Mouse (Mus musculus) MEL (cell line): ENCODE data around the gene Enpp4. TPM values are rescaled to one million over a fixed set of nuclear protein-coding genes. Genes with fewer than 3 reads are reported as not detected.

Experiments
- DNase-seq: peaks from one replicate; pipeline ENCODE4 v3.0.0; 2011; ENCODE audit warnings: low read depth, low spot score
- H3K27ac ChIP-seq: 2 replicates; pipeline ENCODE4 v1.5.1; 2012; ENCODE audit warnings: low read depth, mild to moderate bottlenecking, control low read depth, low read length, moderate library complexity; ENCODE audit not compliant: control insufficient read depth
- H3K27me3 ChIP-seq, 2 experiments: fragments of 150-350 bp in 1 of 2; sonication (generic) in 1 of 2; 2 replicates each; pipeline ENCODE4 v1.6.1; 2012; ENCODE audit warnings: low read length in 2 of 2, mild to moderate bottlenecking in 2 of 2, improper control_type of control experiment in 1 of 2, moderate library complexity in 1 of 2; ENCODE audit not compliant: insufficient read depth in 2 of 2, control insufficient read depth in 1 of 2
- H3K36me3 ChIP-seq, 2 experiments: 2 replicates each; pipeline ENCODE4 v1.6.1; 2012 to 2014; ENCODE audit warnings: low read length in 2 of 2, improper control_type of control experiment in 1 of 2, inconsistent platforms in 1 of 2, mild to moderate bottlenecking in 1 of 2; ENCODE audit not compliant: insufficient read depth in 2 of 2, control insufficient read depth in 1 of 2
- H3K4me1 ChIP-seq, 2 experiments: fragments of 150-350 bp in 1 of 2; sonication (generic) in 1 of 2; 2 replicates each; pipeline ENCODE4 v1.6.1; 2012; ENCODE audit warnings: low read length in 2 of 2, improper control_type of control experiment in 1 of 2, mild to moderate bottlenecking in 1 of 2; ENCODE audit not compliant: insufficient read depth in 2 of 2, control insufficient read depth in 1 of 2
- H3K4me3 ChIP-seq, 2 experiments: fragments of 150-350 bp in 1 of 2; sonication (generic) in 1 of 2; 2 replicates each; pipeline ENCODE4 v1.5.1; 2012; ENCODE audit warnings: low read depth in 2 of 2, low read length in 2 of 2, mild to moderate bottlenecking in 2 of 2, moderate library complexity in 2 of 2, control low read depth in 1 of 2, improper control_type of control experiment in 1 of 2; ENCODE audit not compliant: control insufficient read depth in 1 of 2, insufficient read depth in 1 of 2
- H3K79me2 ChIP-seq: 2 replicates; pipeline ENCODE4 v1.6.1; 2012; ENCODE audit warnings: mild to moderate bottlenecking, low read length, moderate library complexity; ENCODE audit not compliant: control insufficient read depth, poor library complexity, insufficient read depth
- H3K9ac ChIP-seq: 2 replicates; pipeline ENCODE4 v1.6.1; 2012; ENCODE audit warnings: low read depth, mild to moderate bottlenecking, control low read depth, low read length, moderate library complexity; ENCODE audit not compliant: control insufficient read depth, poor library complexity, severe bottlenecking
- H3K9me3 ChIP-seq: fragments of 150-350 bp; sonication (generic); replicated peaks from 2 replicates; pipeline ENCODE4 v1.6.1; 2012; ENCODE audit warnings: mild to moderate bottlenecking, low read length, improper control_type of control experiment, moderate library complexity; ENCODE audit not compliant: insufficient read depth
- BHLHE40 ChIP-seq: IDR thresholded peaks from 2 replicates; pipeline ENCODE4 v1.6.1; 2012; ENCODE audit warnings: low read depth, mild to moderate bottlenecking, inconsistent platforms, low read length, improper control_type of control experiment, borderline replicate concordance
- CHD1 ChIP-seq: IDR thresholded peaks from 2 replicates; pipeline ENCODE4 v1.6.1; 2012; ENCODE audit warnings: low read depth, mild to moderate bottlenecking, inconsistent platforms, low read length, improper control_type of control experiment
- CTCF ChIP-seq, 3 experiments: IDR thresholded peaks in 2 of 3; conservative IDR thresholded peaks in 1 of 3; 2 replicates each; pipeline ENCODE4 v1.5.1; 2011 to 2012; ENCODE audit warnings: low read length in 3 of 3, low read depth in 2 of 3, mild to moderate bottlenecking in 2 of 3, improper control_type of control experiment in 1 of 3, inconsistent platforms in 1 of 3, mixed read lengths in 1 of 3, moderate library complexity in 1 of 3; ENCODE audit not compliant: control insufficient read depth in 1 of 3, insufficient read depth in 1 of 3, poor library complexity in 1 of 3, severe bottlenecking in 1 of 3
- EP300 ChIP-seq, 2 experiments: IDR thresholded peaks; 2 replicates each; pipeline ENCODE4 v1.6.1; 2011; ENCODE audit warnings: improper control_type of control experiment in 2 of 2, low read length in 2 of 2, low read depth in 1 of 2, mild to moderate bottlenecking in 1 of 2
- ETS1 ChIP-seq: IDR thresholded peaks from 2 replicates; pipeline ENCODE4 v1.6.1; 2012; ENCODE audit warnings: low read depth, mild to moderate bottlenecking, inconsistent platforms, low read length, improper control_type of control experiment, moderate library complexity
- GABPA ChIP-seq: IDR thresholded peaks from 2 replicates; pipeline ENCODE4 v1.6.1; 2012; ENCODE audit warnings: low read depth, mild to moderate bottlenecking, inconsistent platforms, low read length, improper control_type of control experiment, moderate library complexity
- GATA1 ChIP-seq: IDR thresholded peaks from 2 replicates; pipeline ENCODE4 v1.6.1; 2011; ENCODE audit warnings: low read depth, low read length, improper control_type of control experiment
- HCFC1 ChIP-seq: IDR thresholded peaks from 2 replicates; pipeline ENCODE4 v1.6.1; 2012; ENCODE audit warnings: low read depth, mild to moderate bottlenecking, inconsistent platforms, low read length, improper control_type of control experiment, moderate library complexity
- JUND ChIP-seq: IDR thresholded peaks from 2 replicates; pipeline ENCODE4 v1.6.1; 2011; ENCODE audit warnings: low read depth, mild to moderate bottlenecking, improper control_type of control experiment, low read length
- KAT2A ChIP-seq: conservative IDR thresholded peaks from 2 replicates; pipeline ENCODE4 v1.6.1; 2012; ENCODE audit warnings: low read depth, low read length, improper control_type of control experiment, inconsistent platforms
- MAFK ChIP-seq: IDR thresholded peaks from 2 replicates; pipeline ENCODE4 v1.6.1; 2011; ENCODE audit warnings: low read depth, mild to moderate bottlenecking, low read length, improper control_type of control experiment, borderline replicate concordance
- MAX ChIP-seq: IDR thresholded peaks from 2 replicates; pipeline ENCODE4 v1.6.1; 2011; ENCODE audit warnings: low read length, improper control_type of control experiment
- MEF2A ChIP-seq: IDR thresholded peaks from 2 replicates; pipeline ENCODE4 v1.6.1; 2014; ENCODE audit warnings: low read depth, mild to moderate bottlenecking, inconsistent platforms, low read length, improper control_type of control experiment; ENCODE audit not compliant: poor library complexity, insufficient replicate concordance, severe bottlenecking; ENCODE audit errors: extremely low read depth
- MXI1 ChIP-seq: IDR thresholded peaks from 2 replicates; pipeline ENCODE4 v1.6.1; 2011; ENCODE audit warnings: mild to moderate bottlenecking, low read depth, low read length, improper control_type of control experiment
- MYC ChIP-seq: IDR thresholded peaks from 2 replicates; pipeline ENCODE4 v1.6.1; 2011; ENCODE audit warnings: low read depth, mild to moderate bottlenecking, low read length, improper control_type of control experiment, moderate library complexity
- NRF1 ChIP-seq: IDR thresholded peaks from 2 replicates; pipeline ENCODE4 v1.6.1; 2014; ENCODE audit warnings: low read depth, mild to moderate bottlenecking, inconsistent platforms, low read length, improper control_type of control experiment, moderate library complexity; ENCODE audit not compliant: poor library complexity, insufficient read depth, severe bottlenecking
- RCOR1 ChIP-seq: IDR thresholded peaks from 2 replicates; pipeline ENCODE4 v1.6.1; 2012; ENCODE audit warnings: low read depth, mild to moderate bottlenecking, inconsistent platforms, low read length, improper control_type of control experiment
- SIN3A ChIP-seq: IDR thresholded peaks from 2 replicates; pipeline ENCODE4 v1.6.1; 2012; ENCODE audit warnings: low read length, improper control_type of control experiment, inconsistent platforms
- TAL1 ChIP-seq: IDR thresholded peaks from 2 replicates; pipeline ENCODE4 v1.6.1; 2012; ENCODE audit warnings: mild to moderate bottlenecking, inconsistent platforms, low read length, moderate library complexity, mixed read lengths
- TCF12 ChIP-seq: IDR thresholded peaks from 2 replicates; pipeline ENCODE4 v1.6.1; 2014; ENCODE audit warnings: low read depth, mild to moderate bottlenecking, inconsistent platforms, low read length, improper control_type of control experiment, moderate library complexity
- UBTF ChIP-seq: IDR thresholded peaks from 2 replicates; pipeline ENCODE4 v1.6.1; 2012; ENCODE audit warnings: low read depth, mild to moderate bottlenecking, inconsistent platforms, low read length, improper control_type of control experiment, moderate library complexity, borderline replicate concordance; ENCODE audit not compliant: insufficient read depth
- USF2 ChIP-seq, 2 experiments: IDR thresholded peaks; 2 replicates each; pipeline ENCODE4 v1.6.1; 2011 to 2012; ENCODE audit warnings: improper control_type of control experiment in 2 of 2, low read length in 2 of 2, borderline replicate concordance in 1 of 2, inconsistent platforms in 1 of 2, low read depth in 1 of 2, mild to moderate bottlenecking in 1 of 2; ENCODE audit not compliant: insufficient read depth in 1 of 2
- ZC3H11A ChIP-seq: IDR thresholded peaks from 2 replicates; pipeline ENCODE4 v1.6.1; 2012; ENCODE audit warnings: low read depth, mild to moderate bottlenecking, inconsistent platforms, low read length, improper control_type of control experiment
- polyA plus RNA-seq, 2 experiments: library from polyadenylated mRNA; stranded (reverse) in 1 of 2; unstranded in 1 of 2; fragments of >175 nt in 1 of 2; fragments of >200 nt in 1 of 2; gene quantifications; 2 replicates each; pipeline versions ENCODE4 v1.2.1 to v1.2.4; 2012; ENCODE audit warnings: low replicate concordance in 2 of 2, low read depth in 1 of 2; ENCODE audit not compliant: insufficient read length in 2 of 2, insufficient read depth in 1 of 2, missing spikeins in 1 of 2
- total RNA-seq: library from RNA; depleted of rRNA; stranded (reverse); fragments of 300-350 nt; gene quantifications from 2 replicates; pipeline ENCODE4 v1.2.3, GENCODE M21; 2012

The Enpp4 gene
- total and polyA plus RNA-seq, 3 experiments, result 13.9 to 21.7 TPM; not detected in 1

- H3K27ac ChIP-seq, result peak overlapping the region; percentile 47
- no peaks in the 10 kb centered on the region for H3K9me3 ChIP-seq
- peak; percentile 62 for TF ChIP-seq SIN3A
- TF ChIP-seq TCF12, result 0 out of 2 replicates have a peak, but pooled peaks have one; percentile 4
- TF ChIP-seq GATA1, result no peak
- no peak for TF ChIP-seq MAFK
- no peak for TF ChIP-seq GABPA
- peak; percentile 87 for TF ChIP-seq ETS1
- TF ChIP-seq JUND, result no peak
- no peak for TF ChIP-seq UBTF
- TF ChIP-seq ZC3H11A, result no peak
- TF ChIP-seq TAL1, result no peak; the same call in 1 of the 2 replicates
- no peak for TF ChIP-seq CTCF (IDR thresholded peaks at IDR 0.05 in 2 of 3, conservative IDR thresholded peaks at IDR 0.05 in 1 of 3; ENCODE audit: control insufficient read depth in 1 of 3, insufficient read depth in 1 of 3, low read depth in 2 of 3, low read length in 3 of 3, poor library complexity in 1 of 3, severe bottlenecking in 1 of 3)
- TF ChIP-seq MXI1, result no peak; the same call in 1 of the 2 replicates
- no peak for TF ChIP-seq USF2 (IDR thresholded peaks at IDR 0.05; ENCODE audit: borderline replicate concordance in 1 of 2, insufficient read depth in 1 of 2, low read depth in 1 of 2, low read length in 2 of 2)
- TF ChIP-seq RCOR1, result no peak
- TF ChIP-seq MEF2A, result no peak
- TF ChIP-seq EP300 (IDR thresholded peaks at IDR 0.05; ENCODE audit: low read depth in 1 of 2, low read length in 2 of 2), result peak; percentile 1 to 23; a peak in 2 of 4 replicates
- TF ChIP-seq KAT2A, result no peak
- no peak for TF ChIP-seq HCFC1
- peak overlapping the region in 1 of 2 experiments; percentile 100; a peak in 2 of 4 replicates for H3K4me3 ChIP-seq
- H3K4me1 ChIP-seq, result peaks cover 13 to 20% of the 10 kb centered on the region in 2 experiments
- no peaks in the 10 kb centered on the region for H3K27me3 ChIP-seq
- peak; percentile 53 for DNase-seq
- peak overlapping the region; percentile 6; the same call in 1 of the 2 replicates for H3K9ac ChIP-seq
- H3K36me3 ChIP-seq, result peaks cover 0 to 9% of the 10 kb centered on the region in 2 experiments; a peak in 3 of 4 replicates
- H3K79me2 ChIP-seq, result 0 out of 2 replicates have a peak, but pooled peaks cover 2% of the 10 kb centered on the region
Measured at GRCm38 (mm10) chr17:44077843-44078160, 27.8 kb downstream of the Enpp4 start.

DNA sequence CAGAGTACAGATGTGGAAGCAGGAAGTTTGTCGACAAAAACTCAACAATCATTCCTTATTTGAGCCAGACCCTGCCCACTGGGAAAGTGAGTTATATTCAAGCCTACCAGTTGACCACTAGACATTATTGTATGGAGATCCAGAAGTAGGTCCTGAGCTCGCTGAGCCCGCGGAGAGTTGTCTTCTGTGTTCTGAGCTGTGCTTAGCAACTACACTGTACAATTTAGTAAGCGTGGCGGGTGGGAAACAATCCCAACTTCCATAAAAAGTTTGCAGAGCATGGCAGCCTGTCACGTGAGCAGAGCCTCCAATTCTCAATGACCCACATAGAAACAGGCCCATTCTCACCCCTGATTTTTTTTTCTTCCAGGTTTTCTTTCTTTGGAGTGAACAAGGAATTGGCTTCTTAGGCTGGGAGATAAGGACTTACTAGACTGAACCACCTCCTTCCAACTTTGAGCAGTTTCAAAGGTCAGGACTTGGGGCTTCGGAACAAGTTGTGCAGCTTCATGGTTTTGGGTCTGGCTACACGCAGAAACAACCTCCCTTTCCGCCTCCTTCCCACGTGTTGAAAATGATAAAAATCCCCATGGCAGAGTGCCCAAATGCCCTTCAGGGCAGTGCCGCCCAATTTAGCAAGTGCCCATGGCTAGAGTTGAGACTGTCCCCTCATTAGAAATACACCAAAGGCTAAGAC is 28.3 kb downstream of the Enpp4 start:
- Histone ChIP-seq H3K27ac (peak overlapping the region; percentile 47), H3K79me2 (0 out of 2 replicates have a peak, but pooled peaks cover 2% of the 10 kb centered on the region), H3K27me3 (no peaks in the 10 kb centered on the region), H3K4me3 (peak overlapping the region in 1 of 2 experiments; percentile 100; a peak in 2 of 4 replicates), H3K9ac (peak overlapping the region; percentile 7), H3K9me3 (no peaks in the 10 kb centered on the region), H3K36me3 (peaks cover 0 to 9% of the 10 kb centered on the region in 2 experiments; a peak in 2 of 4 replicates), H3K4me1 (peaks cover 12 to 20% of the 10 kb centered on the region in 2 experiments)
- TF ChIP-seq NRF1, result no peak
- TF ChIP-seq ETS1, result no peak
- 0 out of 2 replicates have a peak, but pooled peaks have one; percentile 20 for TF ChIP-seq TCF12
- peak; percentile 73 for TF ChIP-seq MXI1
- TF ChIP-seq BHLHE40, result peak; percentile 27; the same call in 1 of the 2 replicates
- no peak for TF ChIP-seq KAT2A
- no peak for TF ChIP-seq CHD1
- TF ChIP-seq RCOR1, result no peak
- no peak for TF ChIP-seq GATA1
- peak; percentile 62; the same call in 1 of the 2 replicates for TF ChIP-seq MYC
- peak; percentile 69 for TF ChIP-seq MAX
- no peak for TF ChIP-seq GABPA
- no peak for DNase-seq
